Mouse (Mus musculus) small intestine, adult 2 months (tissue): ENCODE results near the gene Rmi2. TPM values are rescaled to one million over a fixed set of nuclear protein-coding genes. Genes with fewer than 3 reads are reported as not detected.
"Not testable (repeated sequence)": the region's sequence is repeated elsewhere in the genome, so short reads cannot be mapped to it uniquely, and the experiment has no call there.

Experiments
- H3K27ac ChIP-seq: fragments of 200-500 bp; 2 replicates; pipeline ENCODE4 v1.5.1; 2012; ENCODE audit warnings: low read depth, low read length, control low read depth, inconsistent platforms; ENCODE audit not compliant: insufficient read depth
- H3K27me3 ChIP-seq: fragments of 200-500 bp; 2 replicates; pipeline ENCODE4 v1.6.1; 2012; ENCODE audit warnings: mild to moderate bottlenecking, moderate library complexity, low read length, inconsistent platforms; ENCODE audit not compliant: control insufficient read depth, insufficient read depth
- H3K36me3 ChIP-seq: fragments of 200-500 bp; 2 replicates; pipeline ENCODE4 v1.6.1; 2012; ENCODE audit warnings: mild to moderate bottlenecking, low read length, control low read depth, inconsistent platforms; ENCODE audit not compliant: control insufficient read depth, insufficient read depth
- H3K4me1 ChIP-seq: fragments of 200-500 bp; 2 replicates; pipeline ENCODE4 v1.6.1; 2012; ENCODE audit warnings: low read length, inconsistent platforms, mixed read lengths; ENCODE audit not compliant: control insufficient read depth, insufficient read depth, insufficient read length
- H3K4me3 ChIP-seq: fragments of 200-500 bp; 2 replicates; pipeline ENCODE4 v1.5.1; 2012; ENCODE audit warnings: low read depth, mild to moderate bottlenecking, control low read depth, inconsistent platforms, low read length, moderate library complexity
- CTCF ChIP-seq: fragments of 200-500 bp; IDR thresholded peaks from 2 replicates; pipeline ENCODE4 v1.5.1; 2012; ENCODE audit warnings: low read depth, mild to moderate bottlenecking, control low read depth, inconsistent platforms, low read length, moderate library complexity, mixed read lengths; ENCODE audit not compliant: insufficient replicate concordance, insufficient read length; ENCODE audit errors: extremely low read depth
- POLR2A ChIP-seq: fragments of 200-500 bp; IDR thresholded peaks from 2 replicates; pipeline ENCODE4 v1.6.1; 2012; ENCODE audit warnings: low read depth, mild to moderate bottlenecking, control low read depth, inconsistent platforms, low read length, moderate library complexity
- WGBS: fragments of 180-500 bp; shearing (Covaris S2); methylation state at CpG from one replicate; pipeline ENCODE4 v1.1.7; 2018; 5-methylcytosine and 5-hydroxymethylcytosine counted together
- polyA plus RNA-seq: library from polyadenylated mRNA; depleted of rRNA; stranded (reverse); fragments of >200 nt; gene quantifications from 2 replicates; pipeline ENCODE4 v1.2.3, GENCODE M21; 2012

Gene Rmi2
- polyA plus RNA-seq, 1 experiment, result 8.4 TPM

GRCm38 (mm10) chr16:10849965-10850861 is 15.4 kb downstream of the Rmi2 start:
- H3K27me3 ChIP-seq, result no peaks in the 10 kb centered on the region
- no peaks in the 10 kb centered on the region for H3K36me3 ChIP-seq
- WGBS, result 33% methylated on average over 12 of the region's 12 CpGs
- no peak overlapping the region for H3K27ac ChIP-seq
- TF ChIP-seq CTCF (no peak), POLR2A (no peak)
- 0 out of 2 replicates have a peak, but pooled peaks cover 3% of the 10 kb centered on the region for H3K4me1 ChIP-seq
- H3K4me3 ChIP-seq, result no peak overlapping the region

GRCm38 (mm10) chr16:10850905-10851304 is 16.0 kb downstream of the Rmi2 start:
- Histone ChIP-seq H3K27ac (no peak overlapping the region), H3K27me3 (no peaks in the 10 kb centered on the region), H3K36me3 (no peaks in the 10 kb centered on the region), H3K4me3 (no peak overlapping the region), H3K4me1 (0 out of 2 replicates have a peak, but pooled peaks cover 3% of the 10 kb centered on the region)
- TF ChIP-seq POLR2A, result no peak
- no peak for TF ChIP-seq CTCF
- WGBS, result 72% methylated on average over 4 of the region's 4 CpGs

- H3K4me3 ChIP-seq, H3K27me3 ChIP-seq, H3K4me1 ChIP-seq, H3K36me3 ChIP-seq, H3K27ac ChIP-seq: not testable (repeated sequence)
- WGBS, result 92% methylated on average over 10 of the region's 10 CpGs
Measured at GRCm38 (mm10) chr16:10852216-10852615, 17.4 kb downstream of the Rmi2 start.

- H3K4me1 ChIP-seq, result no peaks in the 10 kb centered on the region
- WGBS, result 48% methylated on average over 7 of the region's 7 CpGs
- no peaks in the 10 kb centered on the region for H3K36me3 ChIP-seq
- H3K27ac ChIP-seq, result no peak overlapping the region
- no peaks in the 10 kb centered on the region for H3K27me3 ChIP-seq
- H3K4me3 ChIP-seq, result no peak overlapping the region
- no peak for TF ChIP-seq POLR2A
- TF ChIP-seq CTCF, result no peak
Measured at GRCm38 (mm10) chr16:10859726-10860245, 24.9 kb downstream of the Rmi2 start.

- H3K4me3 ChIP-seq, result no peak overlapping the region
- TF ChIP-seq POLR2A (no peak), CTCF (no peak)
- no peak overlapping the region for H3K27ac ChIP-seq
- H3K36me3 ChIP-seq, result no peaks in the 10 kb centered on the region
- no peaks in the 10 kb centered on the region for H3K4me1 ChIP-seq
- no peaks in the 10 kb centered on the region for H3K27me3 ChIP-seq
- WGBS, result 58% methylated on average over 3 of the region's 3 CpGs
Measured at GRCm38 (mm10) chr16:10861408-10861807, 26.5 kb downstream of the Rmi2 start.

- 70% methylated on average over 6 of the region's 6 CpGs for WGBS
- Histone ChIP-seq H3K4me3 (no peak overlapping the region), H3K27ac (no peak overlapping the region), H3K36me3 (no peaks in the 10 kb centered on the region), H3K27me3 (no peaks in the 10 kb centered on the region), H3K4me1 (no peaks in the 10 kb centered on the region)
- no peak for TF ChIP-seq POLR2A
- TF ChIP-seq CTCF, result no peak
Measured at GRCm38 (mm10) chr16:10864833-10865591, 30.2 kb downstream of the Rmi2 start.

GRCm38 (mm10) chr16:10865592-10865987 is 30.7 kb downstream of the Rmi2 start:
- H3K27me3 ChIP-seq, result no peaks in the 10 kb centered on the region
- H3K27ac ChIP-seq, result no peak overlapping the region
- H3K4me1 ChIP-seq, result no peaks in the 10 kb centered on the region
- TF ChIP-seq POLR2A (no peak), CTCF (no peak)
- no peaks in the 10 kb centered on the region for H3K36me3 ChIP-seq
- H3K4me3 ChIP-seq, result no peak overlapping the region
